Mouse (Mus musculus) adrenal gland, postnatal 10 days (tissue): ENCODE measurements around the gene Cep135. TPM values are rescaled to one million over a fixed set of nuclear protein-coding genes. Genes with fewer than 3 reads are reported as not detected.

ENCODE experiments used
- DNase-seq: peaks from one replicate; pipeline ENCODE4 v3.0.0; 2021; ENCODE audit warnings: mixed read lengths
- total RNA-seq, 2 experiments: library from RNA; stranded (reverse); gene quantifications; 2 replicates each; pipeline ENCODE4 v1.2.3; 2021

The Cep135 gene
- total RNA-seq, 2 experiments from 2014 or later, result 5.7 to 6.8 TPM

- peak; percentile 47 for DNase-seq
Observed at GRCm38 (mm10) chr5:76684658-76685605, 96.4 kb downstream of the Cep135 start.

DNA sequence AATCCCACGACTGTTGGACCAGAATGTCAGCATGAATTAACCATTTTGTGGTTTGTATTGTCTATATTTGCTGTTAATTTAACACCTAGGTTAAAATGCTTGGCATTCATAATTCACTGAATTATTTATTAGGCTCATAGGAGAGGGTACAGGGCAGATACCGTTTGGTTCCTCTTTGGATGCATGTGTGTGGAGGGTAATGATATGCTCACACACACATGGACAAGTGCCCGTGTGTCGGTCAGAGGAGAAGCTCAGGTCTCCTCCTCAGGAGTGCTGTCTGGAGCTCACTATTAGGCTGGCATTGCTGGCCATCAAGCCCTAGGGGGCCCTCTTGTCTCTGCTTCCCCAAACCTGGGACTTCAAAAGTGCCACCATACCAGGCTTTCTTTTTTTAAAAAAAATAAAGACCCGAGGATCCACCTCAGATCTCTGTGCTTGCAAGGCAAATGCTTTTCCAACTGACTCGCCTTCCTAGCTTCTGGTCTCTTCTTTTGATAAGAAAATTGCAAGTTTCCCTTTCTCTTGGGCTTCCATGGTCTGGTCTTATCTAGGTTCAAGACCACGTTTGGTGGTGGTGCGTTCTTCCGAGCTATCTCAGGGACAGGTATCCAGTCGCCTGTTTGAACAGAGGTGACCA lies 99.6 kb downstream of the Cep135 start:
- DNase-seq, result no peak

DNA sequence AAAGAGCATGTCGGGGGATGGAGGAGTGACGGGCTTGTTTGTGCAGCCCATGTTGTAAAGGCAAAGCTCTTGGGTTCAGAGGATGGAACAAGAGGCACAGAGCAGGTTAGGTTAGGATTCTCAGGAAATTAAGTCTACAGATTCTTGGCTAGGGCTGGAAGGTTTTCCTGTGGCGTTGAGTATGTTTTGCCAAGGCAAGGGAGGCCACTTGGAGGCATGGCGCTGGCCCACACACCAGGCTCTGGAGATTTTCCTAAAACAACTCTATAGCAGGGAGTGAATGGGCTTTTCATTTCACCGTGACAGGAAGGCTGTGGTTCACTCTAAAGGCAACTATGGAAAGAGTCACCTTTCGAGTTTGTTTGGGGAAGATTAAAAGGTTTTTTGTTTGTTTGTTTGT lies 100.1 kb downstream of the Cep135 start:
- no peak for DNase-seq

DNA sequence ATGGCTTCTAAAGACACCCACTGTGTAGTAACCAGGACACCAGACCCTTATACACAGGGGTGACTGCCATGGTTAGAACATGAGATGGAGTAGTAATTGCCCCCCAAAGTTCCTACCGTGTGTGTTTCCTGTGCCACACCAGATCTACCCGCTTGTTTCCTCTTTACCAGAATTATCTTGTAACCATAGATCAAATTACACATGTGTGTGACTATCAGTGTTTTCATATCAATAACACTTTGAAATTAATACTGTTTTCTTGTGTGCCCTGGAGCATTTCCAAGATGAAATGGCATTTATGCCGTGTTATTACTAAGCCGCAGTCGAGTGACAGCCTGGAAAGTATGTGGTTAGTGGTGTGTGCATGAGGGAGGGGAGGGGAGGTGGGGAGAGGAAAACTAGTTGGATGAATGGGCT lies 101.7 kb downstream of the Cep135 start:
- no peak for DNase-seq

GRCm38 (mm10) chr5:76691251-76691650 lies 102.8 kb downstream of the Cep135 start:
- no peak for DNase-seq

GRCm38 (mm10) chr5:76691706-76692424 lies 103.4 kb downstream of the Cep135 start:
- no peak for DNase-seq

Other genes starting within 250 kb of the Cep135 start
- not detected for gene Nmu, start 224.9 kb upstream of the Cep135 start, total RNA-seq
- gene Gm7271, start 104.7 kb upstream of the Cep135 start, total RNA-seq, result not detected
- 10 to 100 TPM; 27.0 to 45.6 TPM for gene Exoc1, start 59.4 kb upstream of the Cep135 start, total RNA-seq
- gene C530008M17Rik, start 67.8 kb downstream of the Cep135 start, total RNA-seq, result 10 to 100 TPM in 1 of 2 experiments, 1 to 10 TPM in 1; 7.5 to 10.4 TPM